Mouse (Mus musculus) embryonic facial prominence, embryonic 15.5 days (tissue): ENCODE results near the gene Psmb9. TPM values are rescaled to one million over a fixed set of nuclear protein-coding genes. Genes with fewer than 3 reads are reported as not detected.

Source experiments
- ATAC-seq: fragments of 200-750 bp; cut with Nextera tagmentation; 2 replicates; pipeline ENCODE4 v1.8.0; 2017; ENCODE audit warnings: low read depth, moderate TSS enrichment; ENCODE audit not compliant: insufficient number of reproducible peaks, low FRiP score, low TSS enrichment
- H3K27ac ChIP-seq: fragments of 300-500 bp; sonication (generic); replicated peaks from 2 replicates; pipeline ENCODE4 v1.5.1; 2015; ENCODE audit warnings: mild to moderate bottlenecking, inconsistent platforms
- H3K27me3 ChIP-seq: fragments of 300-500 bp; sonication (generic); 2 replicates; pipeline ENCODE4 v1.6.1; 2015; ENCODE audit warnings: inconsistent platforms
- H3K36me3 ChIP-seq: fragments of 300-500 bp; sonication (generic); 2 replicates; pipeline ENCODE4 v1.6.1; 2015; ENCODE audit warnings: mild to moderate bottlenecking, inconsistent platforms
- H3K4me1 ChIP-seq: fragments of 300-500 bp; sonication (generic); 2 replicates; pipeline ENCODE4 v1.6.1; 2015; ENCODE audit warnings: inconsistent platforms
- H3K4me2 ChIP-seq: fragments of 300-500 bp; sonication (generic); replicated peaks from 2 replicates; pipeline ENCODE4 v1.6.1; 2015; ENCODE audit warnings: mild to moderate bottlenecking, inconsistent platforms
- H3K4me3 ChIP-seq: fragments of 300-500 bp; sonication (generic); replicated peaks from 2 replicates; pipeline ENCODE4 v1.5.1; 2015; ENCODE audit warnings: mild to moderate bottlenecking, inconsistent platforms
- H3K9ac ChIP-seq: fragments of 300-500 bp; sonication (generic); 2 replicates; pipeline ENCODE4 v1.6.1; 2015; ENCODE audit warnings: inconsistent platforms
- H3K9me3 ChIP-seq: fragments of 300-500 bp; sonication (generic); replicated peaks from 2 replicates; pipeline ENCODE4 v1.6.1; 2016; ENCODE audit warnings: inconsistent platforms
- WGBS: fragments of 180-500 bp; shearing (Covaris S2); methylation state at CpG from one replicate; pipeline ENCODE4 v1.1.7; 2015; 5-methylcytosine and 5-hydroxymethylcytosine counted together
- polyA plus RNA-seq: library from polyadenylated mRNA; unstranded; fragments of >200 nt; fragmentation: Nextera tagmentation; extraction: Ambion mirVana; gene quantifications from 2 replicates; pipeline ENCODE4 v1.2.1, GENCODE M21; 2015

Psmb9 gene
- polyA plus RNA-seq, 1 experiment from 2014 or later = 3.3 TPM

GRCm38 (mm10) chr17:34205021-34205745, 17.6 kb upstream of the Psmb9 start:
- Histone ChIP-seq H3K4me3 (peak overlapping the region; percentile 62), H3K27me3 (peaks cover 45% of the 10 kb centered on the region), H3K4me1 (peaks cover 8% of the 10 kb centered on the region), H3K9me3 (no peaks in the 10 kb centered on the region), H3K27ac (no peak overlapping the region), H3K9ac (peak overlapping the region; percentile 35; the same call in 1 of the 2 replicates), H3K36me3 (no peaks in the 10 kb centered on the region), H3K4me2 (peak overlapping the region; percentile 79)
- ATAC-seq = no peak
- WGBS = 11% methylated on average over 18 of the region's 18 CpGs

- peak overlapping the region; percentile 79 for H3K4me2 ChIP-seq
- WGBS = under 1% methylated on average over 44 of the region's 44 CpGs
- ATAC-seq = peak; percentile 69; the same call in 1 of the 2 replicates
These were observed 16.9 kb upstream of the Psmb9 start for GRCm38 (mm10) chr17:34204303-34205010.

DNA sequence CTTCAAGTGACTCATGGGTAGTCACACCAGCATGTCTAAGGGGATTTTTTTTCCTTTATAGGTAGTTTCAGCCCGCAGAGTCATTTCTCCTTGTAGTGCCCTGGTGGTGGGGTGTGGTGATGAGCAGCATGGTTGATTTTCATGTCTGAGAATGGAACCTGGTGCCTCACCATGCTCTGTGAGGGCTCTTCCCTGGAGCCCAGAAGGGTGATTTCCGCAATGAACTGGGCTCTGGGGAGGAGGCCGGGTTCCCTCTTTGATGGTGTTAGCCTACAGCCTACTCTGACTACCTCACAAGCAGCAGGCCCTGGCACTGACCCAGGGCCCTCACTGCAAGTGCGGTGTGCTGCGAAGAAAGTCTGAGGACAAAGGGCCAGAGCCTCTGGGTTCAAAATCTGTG, 15.9 kb upstream of the Psmb9 start, which contains the start of gene Tap2:
TSS of gene Tap2 (plus strand) at position 84 of the 400 bp plus-strand sequence.
- H3K9me3 ChIP-seq = no peaks in the 10 kb centered on the region
- no peak for ATAC-seq
- H3K27ac ChIP-seq = no peak within 1 kb of the TSS
- H3K27me3 ChIP-seq = peaks cover 52% of the 10 kb centered on the region
- H3K4me1 ChIP-seq = peaks cover 8% of the 10 kb centered on the region
- WGBS = 66% methylated on average over 5 of the region's 5 CpGs
- H3K9ac ChIP-seq = peak within 1 kb of the TSS; percentile 35; the same call in 1 of the 2 replicates
- peak within 1 kb of the TSS; percentile 62 for H3K4me3 ChIP-seq
- peak within 1 kb of the TSS; percentile 79 for H3K4me2 ChIP-seq
- no peaks in the 10 kb centered on the region for H3K36me3 ChIP-seq

More at GRCm38 (mm10) chr17:34204303-34205010, 16.9 kb upstream of the Psmb9 start:
- H3K27me3 ChIP-seq = peaks cover 44% of the 10 kb centered on the region
- H3K9ac ChIP-seq = peak overlapping the region; percentile 35; the same call in 1 of the 2 replicates
- H3K36me3 ChIP-seq = no peaks in the 10 kb centered on the region
- H3K27ac ChIP-seq = no peak overlapping the region
- peak overlapping the region; percentile 62 for H3K4me3 ChIP-seq
- no peaks in the 10 kb centered on the region for H3K9me3 ChIP-seq
- H3K4me1 ChIP-seq = peaks cover 8% of the 10 kb centered on the region

DNA sequence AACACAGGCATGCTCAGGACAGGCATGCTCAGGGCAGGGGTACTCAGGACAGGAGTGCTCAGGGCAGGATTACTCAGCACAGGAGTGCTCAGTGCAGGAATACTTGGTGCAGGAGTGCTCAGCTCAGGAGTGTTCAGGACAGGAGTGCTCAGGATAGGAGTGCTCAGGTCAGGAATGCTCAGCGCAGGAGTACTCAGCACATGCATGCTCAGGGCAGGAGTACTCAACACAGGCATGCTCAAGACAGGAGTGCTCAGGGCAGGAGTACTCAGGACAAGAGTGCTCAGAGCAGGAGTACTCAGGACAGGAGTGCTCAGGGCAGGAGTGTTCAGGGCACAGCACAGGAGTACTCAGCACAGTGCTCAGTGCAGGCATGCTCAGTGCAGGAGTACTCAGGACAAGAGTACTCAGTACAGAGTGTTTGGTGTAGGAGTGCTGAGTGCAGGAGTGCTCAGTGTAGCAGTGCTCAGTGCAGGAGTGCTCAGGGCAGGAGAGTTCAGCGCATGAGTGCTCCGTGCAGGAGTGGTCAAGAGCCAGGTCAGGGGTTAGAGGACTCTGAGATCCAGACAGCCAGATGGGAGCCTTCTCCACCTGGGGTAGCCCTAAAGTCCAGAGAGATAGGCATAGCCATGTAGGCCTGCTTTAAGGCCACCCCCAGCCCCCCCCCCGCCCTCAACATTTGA, 15.3 kb upstream of the Psmb9 start:
- H3K9me3 ChIP-seq = no peaks in the 10 kb centered on the region
- no peak overlapping the region for H3K9ac ChIP-seq
- WGBS = 80% methylated on average over 4 of the region's 4 CpGs
- H3K27me3 ChIP-seq = peaks cover 57% of the 10 kb centered on the region
- H3K27ac ChIP-seq = no peak overlapping the region
- no peak overlapping the region for H3K4me2 ChIP-seq
- H3K4me1 ChIP-seq = peaks cover 14% of the 10 kb centered on the region
- H3K4me3 ChIP-seq = no peak overlapping the region
- H3K36me3 ChIP-seq = no peaks in the 10 kb centered on the region
- 0 out of 2 replicates have a peak, but pooled peaks have one; percentile 31 for ATAC-seq

DNA sequence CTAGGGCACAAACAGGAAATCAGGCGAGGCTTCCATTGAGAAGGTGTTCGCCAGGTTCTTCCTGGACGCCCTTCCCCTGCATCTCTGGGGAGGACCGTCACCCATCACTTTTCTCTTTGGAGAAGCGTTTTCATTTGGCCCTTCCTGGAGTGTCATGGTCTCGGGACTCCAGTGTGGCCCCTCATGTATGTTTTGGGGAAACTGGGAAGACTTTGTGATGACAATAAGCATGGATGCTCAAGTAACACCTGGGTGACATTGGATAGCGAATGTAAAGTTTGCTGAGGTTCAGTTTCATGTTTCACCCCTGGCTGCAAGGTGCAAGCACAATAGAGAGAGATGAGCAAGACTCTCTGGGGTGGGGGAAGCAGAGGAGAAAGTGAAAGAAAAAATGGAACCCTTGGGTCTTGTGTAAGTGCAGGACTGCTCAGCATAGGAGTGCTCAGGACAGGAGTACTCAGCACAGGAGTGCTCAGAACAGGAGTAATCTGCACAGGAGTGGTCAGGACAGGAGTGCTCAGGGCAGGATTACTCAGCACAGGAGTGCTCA, 14.0 kb upstream of the Psmb9 start:
- Histone ChIP-seq H3K27me3 (peaks cover 64% of the 10 kb centered on the region), H3K9me3 (no peaks in the 10 kb centered on the region), H3K4me1 (peaks cover 18% of the 10 kb centered on the region), H3K27ac (no peak overlapping the region), H3K36me3 (no peaks in the 10 kb centered on the region), H3K4me2 (no peak overlapping the region), H3K4me3 (no peak overlapping the region), H3K9ac (no peak overlapping the region)
- no peak for ATAC-seq
- WGBS = 66% methylated on average over 7 of the region's 7 CpGs

- Histone ChIP-seq H3K27ac (no peak overlapping the region), H3K4me3 (no peak overlapping the region), H3K9me3 (no peaks in the 10 kb centered on the region), H3K4me2 (no peak overlapping the region), H3K4me1 (peaks cover 18% of the 10 kb centered on the region), H3K36me3 (no peaks in the 10 kb centered on the region), H3K9ac (no peak overlapping the region), H3K27me3 (peaks cover 64% of the 10 kb centered on the region)
- 86% methylated on average over 16 of the region's 16 CpGs for WGBS
- no peak for ATAC-seq
These were observed 13.4 kb upstream of the Psmb9 start for GRCm38 (mm10) chr17:34200772-34201505.

DNA sequence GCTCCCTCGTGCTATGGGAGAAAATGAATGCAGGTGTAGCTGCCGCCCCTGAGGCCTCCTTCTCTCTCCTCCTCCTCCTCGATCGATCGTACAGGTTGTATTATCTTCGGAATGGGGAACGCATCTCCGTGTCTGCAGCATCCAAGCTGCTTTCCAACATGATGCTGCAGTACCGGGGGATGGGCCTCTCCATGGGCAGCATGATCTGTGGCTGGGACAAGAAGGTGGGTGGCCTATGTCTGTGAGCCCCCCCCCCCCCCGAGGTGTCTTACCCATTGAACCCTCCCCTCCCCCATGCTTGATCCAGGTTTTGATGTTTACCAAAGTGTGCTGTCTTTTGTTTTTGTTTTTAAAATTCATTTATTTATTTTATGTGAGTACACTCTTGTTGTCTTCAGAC, 12.5 kb upstream of the Psmb9 start:
- no peak overlapping the region for H3K4me2 ChIP-seq
- peaks cover 13% of the 10 kb centered on the region for H3K4me1 ChIP-seq
- H3K27me3 ChIP-seq = peaks cover 62% of the 10 kb centered on the region
- 78% methylated on average over 10 of the region's 10 CpGs for WGBS
- H3K36me3 ChIP-seq = no peaks in the 10 kb centered on the region
- H3K9ac ChIP-seq = no peak overlapping the region
- no peak for ATAC-seq
- H3K27ac ChIP-seq = no peak overlapping the region
- no peaks in the 10 kb centered on the region for H3K9me3 ChIP-seq
- no peak overlapping the region for H3K4me3 ChIP-seq

DNA sequence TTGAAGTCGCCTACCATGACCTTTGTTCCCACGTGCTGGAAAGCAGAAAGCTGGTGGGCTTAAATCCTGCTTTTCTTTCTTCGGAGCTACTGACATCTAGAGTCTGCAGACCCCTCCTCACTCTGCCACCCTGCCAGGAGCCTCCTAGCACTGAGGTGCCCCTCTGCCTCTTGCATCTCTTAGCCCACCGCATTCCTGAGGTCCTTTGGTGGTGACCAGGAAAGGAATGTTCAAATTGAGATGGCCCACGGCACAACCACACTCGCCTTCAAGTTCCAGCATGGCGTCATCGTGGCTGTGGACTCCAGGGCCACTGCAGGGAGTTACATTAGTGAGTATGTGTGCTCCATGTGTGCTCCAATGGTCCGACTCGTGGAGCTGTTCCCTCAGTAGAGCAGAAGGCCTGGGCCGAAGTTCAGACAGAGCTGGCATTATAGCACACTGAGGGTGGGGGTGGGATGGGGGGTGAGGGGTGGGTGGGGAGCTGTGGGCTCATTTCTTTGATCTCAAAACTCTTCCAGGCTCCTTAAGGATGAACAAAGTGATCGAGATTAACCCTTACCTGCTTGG, 11.6 kb upstream of the Psmb9 start:
- no peak overlapping the region for H3K9ac ChIP-seq
- H3K4me1 ChIP-seq = peaks cover 10% of the 10 kb centered on the region
- no peak overlapping the region for H3K4me3 ChIP-seq
- ATAC-seq = no peak
- peaks cover 64% of the 10 kb centered on the region for H3K27me3 ChIP-seq
- no peak overlapping the region for H3K27ac ChIP-seq
- H3K9me3 ChIP-seq = no peaks in the 10 kb centered on the region
- no peak overlapping the region for H3K4me2 ChIP-seq
- WGBS = 55% methylated on average over 12 of the region's 12 CpGs
- H3K36me3 ChIP-seq = no peaks in the 10 kb centered on the region

DNA sequence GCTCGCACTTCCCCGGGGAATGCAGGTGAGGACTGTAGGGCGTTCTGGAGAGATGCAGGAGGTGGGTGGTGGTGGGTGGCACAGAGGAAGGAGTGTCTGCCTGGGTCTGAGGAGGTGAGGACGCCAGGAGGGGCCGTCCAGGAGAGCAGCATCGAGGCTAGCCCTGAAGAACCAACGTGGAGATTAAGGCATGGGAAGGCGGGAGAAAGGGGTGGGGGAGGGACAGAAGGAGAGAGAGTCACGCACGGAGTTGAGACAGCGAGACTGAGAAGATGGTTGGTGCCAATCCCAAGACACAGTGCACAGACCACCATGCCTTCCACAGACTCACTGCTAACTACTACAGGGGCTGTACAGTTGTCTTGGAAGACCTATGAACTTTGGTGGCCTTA, 11.0 kb upstream of the Psmb9 start:
- Histone ChIP-seq H3K4me2 (peak overlapping the region; percentile 76), H3K9me3 (no peaks in the 10 kb centered on the region), H3K36me3 (no peaks in the 10 kb centered on the region), H3K27ac (no peak overlapping the region), H3K9ac (peak overlapping the region; percentile 9; the same call in 1 of the 2 replicates), H3K4me3 (peak overlapping the region; percentile 44), H3K4me1 (peaks cover 10% of the 10 kb centered on the region), H3K27me3 (peaks cover 66% of the 10 kb centered on the region)
- no peak for ATAC-seq
- 7% methylated on average over 11 of the region's 11 CpGs for WGBS

DNA sequence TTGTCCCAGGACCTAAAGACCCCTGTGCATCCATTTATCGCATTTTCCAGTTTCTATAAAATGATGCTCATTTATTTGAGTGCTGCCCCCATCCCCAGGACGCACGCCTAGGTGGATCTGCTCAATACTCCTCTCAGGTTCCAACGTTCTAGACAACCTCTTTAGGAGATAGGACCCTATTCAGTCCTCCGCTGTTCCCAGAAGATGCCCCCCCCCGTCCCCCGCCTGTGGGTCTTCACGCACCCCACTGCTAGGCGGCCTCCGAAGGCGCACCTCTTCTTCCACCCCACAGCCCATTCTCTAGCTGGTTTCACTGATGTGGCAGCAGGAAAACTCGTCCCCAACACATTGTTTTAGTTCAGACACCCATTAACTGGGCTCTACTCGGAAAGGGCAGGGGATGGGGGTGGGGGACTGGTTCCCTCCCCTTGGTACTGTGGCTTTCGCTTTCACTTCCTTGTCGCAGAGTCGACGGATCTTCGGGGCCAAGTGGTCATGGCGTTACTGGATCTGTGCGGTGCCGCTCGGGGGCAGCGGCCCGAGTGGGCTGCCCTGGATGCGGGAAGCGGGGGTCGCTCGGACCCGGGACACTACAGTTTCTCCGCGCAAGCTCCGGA, 10.4 kb upstream of the Psmb9 start:
- peaks cover 68% of the 10 kb centered on the region for H3K27me3 ChIP-seq
- peak overlapping the region; percentile 9; the same call in 1 of the 2 replicates for H3K9ac ChIP-seq

More for the DNA sequence above, 10.4 kb upstream of the Psmb9 start:
- no peaks in the 10 kb centered on the region for H3K36me3 ChIP-seq
- H3K4me2 ChIP-seq = peak overlapping the region; percentile 76
- no peaks in the 10 kb centered on the region for H3K9me3 ChIP-seq
- H3K4me3 ChIP-seq = peak overlapping the region; percentile 44
- ATAC-seq = no peak
- no peak overlapping the region for H3K27ac ChIP-seq
- peaks cover 10% of the 10 kb centered on the region for H3K4me1 ChIP-seq
- WGBS = 2% methylated on average over 32 of the region's 32 CpGs
